ENCODE assay signal across 16 mouse cellular contexts in genomic region chr13:40025816-40026215, GRCm38 (mm10).
"Had no signal": no experiment of that assay in that cellular context is flagged by ENCODE, and none has a peak within 500 bp of the region (broad histone marks: within the 10 kb centered on the region; RNA-seq: fewer than 3 reads in every experiment).

No protein-coding gene starts in this region.

- H3K27ac ChIP-seq: neural tube, embryonic 12.5 days; neural tube, embryonic 13.5 days; neural tube, embryonic 15.5 days; stomach, embryonic 15.5 days; stomach, postnatal 0 days had no signal

- H3K36me3 ChIP-seq: neural tube, embryonic 12.5 days; neural tube, embryonic 13.5 days; neural tube, embryonic 15.5 days; stomach, embryonic 15.5 days had no signal

- DNase-seq: retina, postnatal 1 day; right cerebral cortex, adult 18-20 months; right cerebral cortex, postnatal 14 days; right cerebral cortex, postnatal 25 days; right cerebral cortex, postnatal 4 days; spleen, adult 18-20 months; thymus, adult 18-20 months; thymus, postnatal 14 days; thymus, postnatal 25 days; thymus, postnatal 36 days; thymus, postnatal 4 days had no signal

- H3K4me1 ChIP-seq: neural tube, embryonic 12.5 days; neural tube, embryonic 13.5 days; neural tube, embryonic 15.5 days; stomach, embryonic 15.5 days had no signal

- H3K27me3 ChIP-seq: neural tube, embryonic 12.5 days; neural tube, embryonic 13.5 days; neural tube, embryonic 15.5 days; stomach, embryonic 15.5 days had no signal

- H3K4me3 ChIP-seq: neural tube, embryonic 12.5 days; neural tube, embryonic 13.5 days; neural tube, embryonic 15.5 days; stomach, embryonic 15.5 days had no signal
